Mouse (Mus musculus): Measurements from ENCODE around the gene Iah1. TPM values are rescaled to one million over a fixed set of nuclear protein-coding genes. Genes with fewer than 3 reads are reported as not detected.

Iah1 gene
- polyA plus RNA-seq, 1 experiment from 2014 or later = 37.9 TPM

Other genes with a start within 250 kb of the Iah1 start
- gene Cpsf3, start 31.0 kb upstream of the Iah1 start, polyA plus RNA-seq (2015; fragmentation: Nextera tagmentation; extraction: Ambion mirVana) = 97.7 and 98.1 TPM in 2 replicates
- 38.4 TPM in 2 replicates for gene Itgb1bp1, start 30.1 kb upstream of the Iah1 start, polyA plus RNA-seq (2015; fragmentation: Nextera tagmentation; extraction: Ambion mirVana)
- gene Adam17, start 57.2 kb downstream of the Iah1 start, polyA plus RNA-seq (2015; fragmentation: Nextera tagmentation; extraction: Ambion mirVana) = 21.5 and 22.8 TPM in 2 replicates
- gene Ywhaq, start 101.2 kb downstream of the Iah1 start, polyA plus RNA-seq (2015; fragmentation: Nextera tagmentation; extraction: Ambion mirVana) = 1,136 and 1,161 TPM in 2 replicates